22 mouse cellular contexts compared by ENCODE assay signal in the genomic region with DNA sequence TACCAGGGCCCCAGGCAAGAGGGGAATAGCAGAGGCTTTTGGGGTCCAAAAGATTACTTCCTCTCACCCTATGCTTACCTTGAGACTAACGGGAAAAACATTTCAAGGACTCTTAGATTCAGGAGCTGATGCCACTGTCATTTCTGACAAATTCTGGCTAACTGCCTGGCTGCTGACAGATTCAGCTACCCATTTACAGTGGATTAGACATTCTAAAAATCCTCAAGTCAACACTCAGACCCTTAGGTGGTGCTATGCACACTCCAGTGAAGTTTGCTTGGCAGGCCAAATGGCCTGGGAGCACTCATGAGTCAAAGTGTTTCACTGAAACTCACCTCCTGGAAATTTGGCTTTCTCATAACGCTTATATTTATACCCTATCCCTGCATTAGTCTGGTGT. TPM values are rescaled to one million over a fixed set of nuclear protein-coding genes. Genes with fewer than 3 reads are reported as not detected.
DNase-seq lines count a peak whose midpoint lies in the region; ATAC-seq lines count a peak whose summit lies in the region.
"Had no signal": no experiment of that assay in that cellular context is flagged by ENCODE, and none has a peak within 500 bp of the region (broad histone marks: within the 10 kb centered on the region; RNA-seq: fewer than 3 reads in every experiment).

No protein-coding gene starts in this region.

- 99% methylated on average over 2 of the region's 2 CpGs for WGBS in kidney, embryonic 14.5 days

- peak; percentile 6 for DNase-seq in adrenal gland, postnatal 25 days
- DNase-seq in adrenal gland, adult 18-20 months (ENCODE audit: low spot score in 2 of 2) = no peak
- DNase-seq in kidney, adult 8-10 months = peak; percentile 73 to 74
- peak; percentile 39 for DNase-seq in kidney, postnatal 14 days
- peak; percentile 5 to 23 for DNase-seq in lung, postnatal 4 days
- no peak for DNase-seq in embryo, embryonic 9.5 days (ENCODE audit: extremely low spot score)
- DNase-seq: cerebellum, adult 18-20 months; gastrocnemius, postnatal 10 days; layer of hippocampus, adult 9-11 months; thymus, postnatal 4 days had no signal

- no peaks in the 10 kb centered on the region for H3K36me3 ChIP-seq in kidney, embryonic 14.5 days (ENCODE audit: control insufficient read depth, insufficient read depth, low read length)
- H3K36me3 ChIP-seq: embryonic facial prominence, embryonic 13.5 days; hindbrain, embryonic 13.5 days had no signal

- H3K27me3 ChIP-seq in kidney, embryonic 14.5 days (ENCODE audit: control insufficient read depth, insufficient read depth, low read length) = no peaks in the 10 kb centered on the region
- H3K27me3 ChIP-seq: embryonic facial prominence, embryonic 13.5 days; hindbrain, embryonic 13.5 days; megakaryocyte, embryonic 14.5 days had no signal

- no peak overlapping the region for H3K4me2 ChIP-seq in kidney, embryonic 14.5 days (replicated peaks; ENCODE audit: low read depth, low read length)
- H3K4me2 ChIP-seq: embryonic facial prominence, embryonic 13.5 days; hindbrain, embryonic 13.5 days had no signal

- no peaks in the 10 kb centered on the region for H3K9me3 ChIP-seq in kidney, embryonic 14.5 days (ENCODE audit: control insufficient read depth, low read length)
- H3K9me3 ChIP-seq: embryonic facial prominence, embryonic 13.5 days; hindbrain, embryonic 13.5 days had no signal

- no peak for ATAC-seq in kidney, embryonic 14.5 days (ENCODE audit: low FRiP score, low TSS enrichment)
- ATAC-seq: intestine, embryonic 16.5 days; midbrain, embryonic 16.5 days had no signal

- no peak overlapping the region for H3K27ac ChIP-seq in kidney, embryonic 14.5 days (ENCODE audit: low read depth, low read length)
- H3K27ac ChIP-seq: embryonic facial prominence, embryonic 13.5 days; hindbrain, embryonic 13.5 days had no signal

- H3K4me1 ChIP-seq in kidney, embryonic 14.5 days (ENCODE audit: control insufficient read depth, insufficient read depth, low read length) = no peaks in the 10 kb centered on the region
- H3K4me1 ChIP-seq: embryonic facial prominence, embryonic 13.5 days; megakaryocyte, embryonic 14.5 days had no signal

- H3K4me3 ChIP-seq in kidney, embryonic 14.5 days (ENCODE audit: low read length) = no peak overlapping the region
- H3K4me3 ChIP-seq: embryonic facial prominence, embryonic 13.5 days; hindbrain, embryonic 13.5 days; megakaryocyte, embryonic 14.5 days had no signal

- H3K9ac ChIP-seq in kidney, embryonic 14.5 days (ENCODE audit: low read depth, low read length) = no peak overlapping the region
- H3K9ac ChIP-seq: embryonic facial prominence, embryonic 13.5 days; hindbrain, embryonic 13.5 days had no signal

RNA-seq across cellular contexts. Expression of a gene that starts 1.9 kb away (rescaled TPM):
- 0.12 TPM in 1 of 2 replicates, not detected in the other for total RNA-seq in adrenal gland, postnatal 25 days (2021)
- not detected for total RNA-seq in adrenal gland, adult 18-20 months (2021)
- polyA plus RNA-seq in kidney, embryonic 14.5 days (2014; fragmentation: Nextera tagmentation; extraction: Ambion mirVana) = not detected in 2 replicates
- total RNA-seq: common myeloid progenitor, adult 5-6 weeks; gastrocnemius, postnatal 10 days; heart, adult 8-10 months had no signal
- polyA plus RNA-seq: heart, embryonic 16.5 days; hindbrain, embryonic 13.5 days; limb, embryonic 14.5 days; midbrain, embryonic 16.5 days had no signal

RNA-seq across cellular contexts. Expression of a gene that starts 36.6 kb away (rescaled TPM):
- 3.7 TPM in 1 of 2 replicates, not detected in the other for total RNA-seq in adrenal gland, postnatal 25 days (2021)
- not detected for total RNA-seq in adrenal gland, adult 18-20 months (2021)
- polyA plus RNA-seq in kidney, embryonic 14.5 days (2014; fragmentation: Nextera tagmentation; extraction: Ambion mirVana) = 0.19 TPM in 1 of 2 replicates, not detected in the other
- total RNA-seq: common myeloid progenitor, adult 5-6 weeks; gastrocnemius, postnatal 10 days; heart, adult 8-10 months; left cerebral cortex, postnatal 10 days had no signal
- polyA plus RNA-seq: embryonic facial prominence, embryonic 13.5 days; frontal cortex, adult 2 months had no signal

Comparison
In these comparisons a context has a peak if more than half of its experiments do, and no peak if none do; other contexts are left out.
1. DNase-seq: peak in adrenal gland, postnatal 25 days (single experiment), kidney, adult 8-10 months (2 of 2), kidney, postnatal 14 days (single experiment) and lung, postnatal 4 days (2 of 2); none in adrenal gland, adult 18-20 months (0 of 2) and embryo, embryonic 9.5 days (single experiment).